Mouse (Mus musculus) heart, embryonic 14.5 days (tissue): ENCODE measurements around the gene Col15a1. TPM values are rescaled to one million over a fixed set of nuclear protein-coding genes. Genes with fewer than 3 reads are reported as not detected.

Source experiments
- ATAC-seq: fragments of 200-750 bp; cut with Nextera tagmentation; 2 replicates; pipeline ENCODE4 v1.8.0; 2017; ENCODE audit warnings: low read depth, moderate TSS enrichment; ENCODE audit not compliant: insufficient number of reproducible peaks, insufficient read depth, low FRiP score
- H3K27ac ChIP-seq, 2 experiments: fragments of 200-500 bp in 1 of 2; fragments of 300-500 bp in 1 of 2; sonication (generic) in 1 of 2; replicated peaks in 1 of 2; 2 replicates each; pipeline ENCODE4 v1.5.1; 2012 to 2014; ENCODE audit warnings: low read depth in 2 of 2, low read length in 2 of 2, control low read depth in 1 of 2, mild to moderate bottlenecking in 1 of 2, mixed read lengths in 1 of 2; ENCODE audit not compliant: control insufficient read depth in 1 of 2, insufficient read depth in 1 of 2
- H3K27me3 ChIP-seq: fragments of 300-500 bp; sonication (generic); 2 replicates; pipeline ENCODE4 v1.6.1; 2014; ENCODE audit warnings: mild to moderate bottlenecking, low read length, control low read depth; ENCODE audit not compliant: control insufficient read depth, insufficient read depth
- H3K36me3 ChIP-seq: fragments of 300-500 bp; sonication (generic); 2 replicates; pipeline ENCODE4 v1.6.1; 2014; ENCODE audit warnings: mild to moderate bottlenecking, control low read depth, low read length, mixed read lengths; ENCODE audit not compliant: control insufficient read depth, insufficient read depth
- H3K4me1 ChIP-seq, 2 experiments: fragments of 200-500 bp in 1 of 2; fragments of 300-500 bp in 1 of 2; sonication (generic) in 1 of 2; 2 replicates each; pipeline ENCODE4 v1.6.1; 2012 to 2014; ENCODE audit warnings: low read length in 2 of 2, control low read depth in 1 of 2, mixed read lengths in 1 of 2; ENCODE audit not compliant: control insufficient read depth in 2 of 2, insufficient read depth in 2 of 2
- H3K4me2 ChIP-seq: fragments of 300-500 bp; sonication (generic); 2 replicates; pipeline ENCODE4 v1.6.1; 2014; ENCODE audit warnings: mild to moderate bottlenecking, low read length
- H3K4me3 ChIP-seq, 2 experiments: fragments of 200-500 bp in 1 of 2; fragments of 300-500 bp in 1 of 2; sonication (generic) in 1 of 2; 2 replicates each; pipeline ENCODE4 v1.5.1; 2012 to 2014; ENCODE audit warnings: low read length in 2 of 2, mild to moderate bottlenecking in 2 of 2, control low read depth in 1 of 2, low read depth in 1 of 2, moderate library complexity in 1 of 2; ENCODE audit not compliant: control insufficient read depth in 1 of 2, insufficient read depth in 1 of 2
- H3K9ac ChIP-seq: fragments of 300-500 bp; sonication (generic); 2 replicates; pipeline ENCODE4 v1.6.1; 2014; ENCODE audit warnings: mild to moderate bottlenecking, low read length
- H3K9me3 ChIP-seq: fragments of 300-500 bp; sonication (generic); 2 replicates; pipeline ENCODE4 v1.6.1; 2016; ENCODE audit warnings: low read length, control low read depth; ENCODE audit not compliant: control insufficient read depth
- WGBS: fragments of 180-500 bp; shearing (Covaris S2); extraction: QIAGEN DNeasy Blood & Tissue Kit; methylation state at CpG from one replicate; pipeline ENCODE4 v1.1.7; 2014; 5-methylcytosine and 5-hydroxymethylcytosine counted together
- polyA plus RNA-seq: library from polyadenylated mRNA; unstranded; fragments of >200 nt; fragmentation: Nextera tagmentation; extraction: Ambion mirVana; gene quantifications from 2 replicates; pipeline ENCODE4 v1.2.1, GENCODE M21; 2014

Col15a1 gene
- polyA plus RNA-seq, 1 experiment from 2014 or later: 8.0 TPM

- no peak overlapping the region for H3K27ac ChIP-seq
- 44% methylated on average over 6 of the region's 6 CpGs for WGBS
- ATAC-seq: no peak
- H3K4me1 ChIP-seq: peaks cover 11 to 17% of the 10 kb centered on the region in 2 experiments
- no peaks in the 10 kb centered on the region for H3K36me3 ChIP-seq
- H3K4me2 ChIP-seq: no peak overlapping the region
- H3K9ac ChIP-seq: no peak overlapping the region; the same call in 1 of the 2 replicates
- no peak overlapping the region for H3K4me3 ChIP-seq
- no peaks in the 10 kb centered on the region for H3K27me3 ChIP-seq
- no peaks in the 10 kb centered on the region for H3K9me3 ChIP-seq
Measured at GRCm38 (mm10) chr4:47281920-47282682, 74.1 kb downstream of the Col15a1 start.

GRCm38 (mm10) chr4:47284311-47284710 lies 76.3 kb downstream of the Col15a1 start:
- no peaks in the 10 kb centered on the region for H3K36me3 ChIP-seq
- H3K9me3 ChIP-seq: no peaks in the 10 kb centered on the region
- H3K9ac ChIP-seq: no peak overlapping the region
- WGBS: 54% methylated on average over 6 of the region's 6 CpGs
- peak overlapping the region in 1 of 2 experiments; percentile 44; a peak in 1 of 4 replicates for H3K27ac ChIP-seq
- H3K4me1 ChIP-seq: peaks cover 11 to 17% of the 10 kb centered on the region in 2 experiments
- H3K27me3 ChIP-seq: no peaks in the 10 kb centered on the region
- no peak for ATAC-seq
- no peak overlapping the region for H3K4me2 ChIP-seq
- no peak overlapping the region for H3K4me3 ChIP-seq

GRCm38 (mm10) chr4:47284874-47285273 lies 76.9 kb downstream of the Col15a1 start:
- peak overlapping the region; percentile 21 to 44; a peak in 2 of 4 replicates for H3K27ac ChIP-seq
- peaks cover 11 to 17% of the 10 kb centered on the region in 2 experiments for H3K4me1 ChIP-seq
- H3K4me2 ChIP-seq: no peak overlapping the region
- no peak overlapping the region for H3K9ac ChIP-seq
- 51% methylated on average over 9 of the region's 9 CpGs for WGBS
- H3K9me3 ChIP-seq: no peaks in the 10 kb centered on the region
- no peaks in the 10 kb centered on the region for H3K27me3 ChIP-seq
- H3K36me3 ChIP-seq: no peaks in the 10 kb centered on the region
- H3K4me3 ChIP-seq: no peak overlapping the region
- no peak for ATAC-seq

- no peaks in the 10 kb centered on the region for H3K27me3 ChIP-seq
- ATAC-seq: no peak
- H3K4me3 ChIP-seq: no peak overlapping the region
- 78% methylated on average over 3 of the region's 3 CpGs for whole genome bisulfite sequencing
- H3K27ac ChIP-seq: no peak overlapping the region
- peaks cover 10 to 17% of the 10 kb centered on the region in 2 experiments for H3K4me1 ChIP-seq
- no peaks in the 10 kb centered on the region for H3K9me3 ChIP-seq
- H3K9ac ChIP-seq: no peak overlapping the region
- no peaks in the 10 kb centered on the region for H3K36me3 ChIP-seq
- H3K4me2 ChIP-seq: no peak overlapping the region
Measured at GRCm38 (mm10) chr4:47286599-47287147, 78.7 kb downstream of the Col15a1 start.

- Histone ChIP-seq H3K9ac (no peak overlapping the region), H3K4me1 (peaks cover 8 to 13% of the 10 kb centered on the region in 2 experiments; a peak in 3 of 4 replicates), H3K27me3 (no peaks in the 10 kb centered on the region), H3K4me2 (no peak overlapping the region), H3K36me3 (no peaks in the 10 kb centered on the region), H3K4me3 (no peak overlapping the region), H3K27ac (no peak overlapping the region), H3K9me3 (no peaks in the 10 kb centered on the region)
- WGBS: 56% methylated on average over 4 of the region's 4 CpGs
- no peak for ATAC-seq
Measured at GRCm38 (mm10) chr4:47287468-47287867, 79.5 kb downstream of the Col15a1 start.

GRCm38 (mm10) chr4:47288306-47288705 lies 80.3 kb downstream of the Col15a1 start:
- Histone ChIP-seq H3K4me2 (no peak overlapping the region), H3K9ac (no peak overlapping the region), H3K36me3 (no peaks in the 10 kb centered on the region), H3K4me3 (no peak overlapping the region), H3K27ac (no peak overlapping the region), H3K4me1 (peaks cover 8 to 13% of the 10 kb centered on the region in 2 experiments; a peak in 3 of 4 replicates), H3K27me3 (no peaks in the 10 kb centered on the region), H3K9me3 (no peaks in the 10 kb centered on the region)
- no peak for ATAC-seq
- 59% methylated on average over 4 of the region's 4 CpGs for WGBS

- no peaks in the 10 kb centered on the region for H3K36me3 ChIP-seq
- no peak overlapping the region for H3K4me3 ChIP-seq
- ATAC-seq: no peak
- H3K4me2 ChIP-seq: no peak overlapping the region
- no peak overlapping the region for H3K9ac ChIP-seq
- 87% methylated on average over 3 of the region's 3 CpGs for WGBS
- H3K4me1 ChIP-seq: peaks cover 8 to 10% of the 10 kb centered on the region in 2 experiments; a peak in 3 of 4 replicates
- H3K9me3 ChIP-seq: no peaks in the 10 kb centered on the region
- H3K27ac ChIP-seq: no peak overlapping the region
- H3K27me3 ChIP-seq: no peaks in the 10 kb centered on the region
Measured at GRCm38 (mm10) chr4:47289526-47289925, 81.6 kb downstream of the Col15a1 start.
